Mouse (Mus musculus): Measurements from ENCODE around the gene Tctex1d4.

DNA sequence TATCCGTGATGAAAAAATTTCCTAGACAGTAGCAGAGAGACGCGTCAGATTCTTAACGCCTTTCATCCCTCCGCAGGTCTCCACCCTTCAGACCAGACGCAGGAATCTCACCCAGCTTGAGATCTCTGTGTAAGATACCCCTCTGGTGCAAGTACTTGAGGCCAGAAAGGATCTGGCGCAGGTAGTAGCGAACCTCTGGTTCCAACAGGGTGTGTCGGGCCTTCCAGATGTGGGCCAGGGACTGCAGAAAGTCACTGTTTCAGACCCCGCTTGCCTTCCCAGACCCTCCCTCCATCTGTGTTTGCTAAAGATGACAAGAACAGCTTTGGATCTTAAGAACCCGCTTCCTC is 6.2 kb downstream of the Tctex1d4 start:
- TF ChIP-seq CTCF (IDR thresholded peaks at IDR 0.05; ENCODE audit: control insufficient read depth, insufficient read depth, low read length) (no peak), POLR2A (IDR thresholded peaks at IDR 0.05; ENCODE audit: borderline replicate concordance, control insufficient read depth, low read depth, low read length) (no peak)

Measured in bone marrow, adult 2 months (tissue).